In the genomic region with DNA sequence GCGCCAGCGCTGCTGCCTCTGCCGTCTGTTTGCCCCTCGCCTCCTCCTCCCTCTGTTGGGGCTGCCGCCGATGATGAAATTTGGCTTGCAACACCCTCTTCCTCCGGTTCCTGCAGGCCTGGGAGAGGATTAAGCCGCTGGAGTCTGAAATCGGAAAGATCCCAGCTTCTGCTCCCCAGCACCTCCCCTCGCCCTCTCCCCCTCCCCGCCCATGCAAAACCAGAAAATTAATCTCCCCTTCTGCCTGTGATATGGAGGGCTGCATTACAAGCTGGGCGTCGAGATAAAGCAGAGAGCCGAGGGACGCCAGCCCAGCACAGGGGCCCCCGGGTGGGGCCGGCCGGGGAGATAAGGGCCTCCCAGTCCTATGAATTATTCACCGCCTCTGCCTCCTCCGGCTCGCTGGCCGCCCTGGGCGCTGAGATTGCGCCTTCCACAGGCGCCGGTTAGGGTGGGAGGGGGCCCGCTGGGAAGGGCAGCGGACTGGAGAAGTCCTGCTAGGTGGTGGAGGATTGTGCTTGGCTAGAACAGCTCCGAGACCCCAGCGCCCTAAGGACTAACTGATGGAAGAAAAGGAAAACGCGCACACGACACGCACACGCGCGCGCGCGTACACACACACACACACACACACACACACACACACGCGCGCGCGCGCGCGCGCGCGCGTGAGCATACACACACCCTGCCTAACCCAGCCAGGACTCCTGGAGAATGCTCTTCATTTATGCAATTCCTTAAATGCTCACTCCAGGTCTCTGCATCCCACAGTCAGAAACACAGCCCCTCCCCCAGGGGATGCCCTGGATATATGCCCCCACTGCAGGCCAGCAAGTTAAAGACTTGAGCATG, we compare ENCODE assay signal across 8 mouse cellular contexts. TPM values are rescaled to one million over a fixed set of nuclear protein-coding genes. Genes with fewer than 3 reads are reported as not detected.
DNase-seq lines count a peak whose midpoint lies in the region; ATAC-seq and TF ChIP-seq lines count a peak whose summit lies in the region.

No protein-coding gene starts in this region.

- peaks cover 11% of the 10 kb centered on the region; the same call in 1 of the 2 replicates for H3K27me3 ChIP-seq in kidney, postnatal 0 days (ENCODE audit: insufficient read depth, low read length)
- H3K27me3 ChIP-seq in liver, embryonic 13.5 days: peaks cover 92% of the 10 kb centered on the region

- peak overlapping the region; percentile 40 for H3K4me3 ChIP-seq in kidney, postnatal 0 days (replicated peaks; ENCODE audit: low read depth, low read length)
- H3K4me3 ChIP-seq in liver, embryonic 13.5 days (replicated peaks): peak overlapping the region; percentile 46

- H3K9me3 ChIP-seq in kidney, postnatal 0 days (replicated peaks; ENCODE audit: low read length): no peaks in the 10 kb centered on the region
- no peaks in the 10 kb centered on the region for H3K9me3 ChIP-seq in liver, embryonic 13.5 days (replicated peaks)

- peak overlapping the region; percentile 31; the same call in 1 of the 2 replicates for H3K9ac ChIP-seq in kidney, postnatal 0 days (ENCODE audit: low read depth, low read length)
- H3K9ac ChIP-seq in liver, embryonic 13.5 days: peak overlapping the region; percentile 41

- whole genome bisulfite sequencing in kidney, postnatal 0 days: 1% methylated on average over 51 of the region's 52 CpGs
- under 1% methylated on average over 49 of the region's 52 CpGs for WGBS in liver, embryonic 13.5 days (ENCODE audit: insufficient replicate concordance)

- peak; percentile 34; the same call in 1 of the 2 replicates for ATAC-seq in kidney, postnatal 0 days (replicated peaks; ENCODE audit: low FRiP score, low read depth)
- peak; percentile 97 for ATAC-seq in liver, embryonic 13.5 days (ENCODE audit: low read depth)
- ATAC-seq in monocyte, adult 5-6 weeks (replicated peaks; ENCODE audit: insufficient number of reproducible peaks, low FRiP score, low TSS enrichment, poor library complexity, severe bottlenecking): peak; percentile 60

- DNase-seq in CD4-positive helper T cell, adult 2 months (ENCODE audit: low read depth, low spot score): peak; percentile 15
- DNase-seq in adrenal gland, adult 8-10 months: peak; percentile 43
- peak; percentile 62 for DNase-seq in embryo, embryonic 9.5 days (ENCODE audit: extremely low spot score)
- peak; percentile 65 to 74 for DNase-seq in heart, adult 18-20 months
- peak; percentile 69 for DNase-seq in kidney, postnatal 0 days (ENCODE audit: low spot score)
- peak; percentile 86 for DNase-seq in liver, embryonic 13.5 days
- peak; percentile 52 to 64 for DNase-seq in urinary bladder, postnatal 4 days (ENCODE audit: low spot score in 2 of 2)

- no peaks in the 10 kb centered on the region for H3K36me3 ChIP-seq in kidney, postnatal 0 days (ENCODE audit: insufficient read depth, low read length)
- H3K36me3 ChIP-seq in liver, embryonic 13.5 days: no peaks in the 10 kb centered on the region

- H3K27ac ChIP-seq in kidney, postnatal 0 days: no peak overlapping the region
- peak overlapping the region; percentile 43 for H3K27ac ChIP-seq in liver, embryonic 13.5 days

- H3K4me2 ChIP-seq in kidney, postnatal 0 days (ENCODE audit: low read length): peak overlapping the region; percentile 63
- H3K4me2 ChIP-seq in liver, embryonic 13.5 days: peak overlapping the region; percentile 71

- TF ChIP-seq CTCF in kidney, postnatal 0 days (IDR thresholded peaks at IDR 0.05; ENCODE audit: low read depth): no peak

- peaks cover 13% of the 10 kb centered on the region; the same call in 1 of the 2 replicates for H3K4me1 ChIP-seq in kidney, postnatal 0 days (replicated peaks; ENCODE audit: insufficient read depth, low read length)
- peaks cover 52% of the 10 kb centered on the region for H3K4me1 ChIP-seq in liver, embryonic 13.5 days (replicated peaks)

RNA-seq across cellular contexts. Expression of gene Asic1, which starts 5.3 kb away (rescaled TPM):
- 1 to 10 TPM; 1.4 to 2.5 (median 1.8) TPM for total RNA-seq in adrenal gland, adult 8-10 months (2022)
- under 1 TPM in 1 of 2 experiments, not detected in 1; 0.49 TPM for total RNA-seq in heart, adult 18-20 months (2021)
- polyA plus RNA-seq in kidney, postnatal 0 days (2015; fragmentation: Nextera tagmentation; extraction: Ambion mirVana): 1.1 and 1.5 TPM in 2 replicates
- polyA plus RNA-seq in liver, embryonic 13.5 days (2015; fragmentation: Nextera tagmentation; extraction: Ambion mirVana): 0.53 and 0.57 TPM in 2 replicates
- not detected in 3 replicates for total RNA-seq in monocyte, adult 5-6 weeks (2017)

RNA-seq across cellular contexts. Expression of gene Racgap1, which starts 13.4 kb away (rescaled TPM):
- 1 to 10 TPM; 2.5 to 5.6 (median 4.8) TPM for total RNA-seq in adrenal gland, adult 8-10 months (2022)
- 1 to 10 TPM in 1 of 2 experiments, under 1 TPM in 1; 0.82 to 1.6 TPM for total RNA-seq in heart, adult 18-20 months (2021)
- polyA plus RNA-seq in kidney, postnatal 0 days (2015; fragmentation: Nextera tagmentation; extraction: Ambion mirVana): 53.5 and 62.7 TPM in 2 replicates
- 69.2 and 80.8 TPM in 2 replicates for polyA plus RNA-seq in liver, embryonic 13.5 days (2015; fragmentation: Nextera tagmentation; extraction: Ambion mirVana)
- total RNA-seq in monocyte, adult 5-6 weeks (2017): 16.4 to 36.9 TPM (median 17.8 TPM) in 3 replicates

RNA-seq across cellular contexts. Expression of gene Smarcd1, which starts 37.1 kb away (rescaled TPM):
- 10 to 100 TPM; 45.2 to 90.5 (median 62.8) TPM for total RNA-seq in adrenal gland, adult 8-10 months (2022)
- 10 to 100 TPM; 18.6 to 19.0 TPM for total RNA-seq in heart, adult 18-20 months (2021)
- 44.2 and 46.5 TPM in 2 replicates for polyA plus RNA-seq in kidney, postnatal 0 days (2015; fragmentation: Nextera tagmentation; extraction: Ambion mirVana)
- 7.1 TPM in 2 replicates for polyA plus RNA-seq in liver, embryonic 13.5 days (2015; fragmentation: Nextera tagmentation; extraction: Ambion mirVana)
- 24.4 to 29.5 TPM (median 24.5 TPM) in 3 replicates for total RNA-seq in monocyte, adult 5-6 weeks (2017)

RNA-seq across cellular contexts. Expression of gene Gm17349, which starts 40.5 kb away (rescaled TPM):
- 10 to 100 TPM; 30.4 to 55.2 (median 34.8) TPM for total RNA-seq in adrenal gland, adult 8-10 months (2022)
- 1 to 10 TPM; 2.4 to 4.3 TPM for total RNA-seq in heart, adult 18-20 months (2021)
- not detected in 2 replicates for polyA plus RNA-seq in kidney, postnatal 0 days (2015; fragmentation: Nextera tagmentation; extraction: Ambion mirVana)
- polyA plus RNA-seq in liver, embryonic 13.5 days (2015; fragmentation: Nextera tagmentation; extraction: Ambion mirVana): not detected in 2 replicates
- 11.3 TPM in 1 of 3 replicates, not detected in the others for total RNA-seq in monocyte, adult 5-6 weeks (2017)

RNA-seq across cellular contexts. Expression of gene Gpd1, which starts 52.5 kb away (rescaled TPM):
- 100 to 1,000 TPM; 189 to 666 (median 461) TPM for total RNA-seq in adrenal gland, adult 8-10 months (2022)
- total RNA-seq in heart, adult 18-20 months (2021): 100 to 1,000 TPM in 1 of 2 experiments, 10 to 100 TPM in 1; 53.9 to 160 TPM
- polyA plus RNA-seq in kidney, postnatal 0 days (2015; fragmentation: Nextera tagmentation; extraction: Ambion mirVana): 46.1 and 54.1 TPM in 2 replicates
- 11.5 and 13.9 TPM in 2 replicates for polyA plus RNA-seq in liver, embryonic 13.5 days (2015; fragmentation: Nextera tagmentation; extraction: Ambion mirVana)
- 0.75 to 3.8 TPM in 2 of 3 replicates, not detected in the other for total RNA-seq in monocyte, adult 5-6 weeks (2017)

Comparison
In these comparisons a context has a peak if more than half of its experiments do, and no peak if none do; other contexts are left out.
1. DNase-seq: peak in every context shown above with its lines; median percentile 86 in liver, embryonic 13.5 days; 70 in heart, adult 18-20 months; 69 in kidney, postnatal 0 days; 62 in embryo, embryonic 9.5 days; 58 in urinary bladder, postnatal 4 days; 43 in adrenal gland, adult 8-10 months; 15 in CD4-positive helper T cell, adult 2 months.
2. ATAC-seq: peak in every context shown above with its lines; median percentile 97 in liver, embryonic 13.5 days; 60 in monocyte, adult 5-6 weeks; 34 in kidney, postnatal 0 days.